Comparison of ENCODE assay signal across 14 mouse cellular contexts in genomic region chr5:134652015-134652414, GRCm38 (mm10). TPM values are rescaled to one million over a fixed set of nuclear protein-coding genes. Genes with fewer than 3 reads are reported as not detected.
DNase-seq lines count a peak whose midpoint lies in the region; ATAC-seq and TF ChIP-seq lines count a peak whose summit lies in the region.
"Had no signal": no experiment of that assay in that cellular context is flagged by ENCODE, and none has a peak within 500 bp of the region (broad histone marks: within the 10 kb centered on the region; RNA-seq: fewer than 3 reads in every experiment).

No protein-coding gene starts in this region.

- no peaks in the 10 kb centered on the region for H3K27me3 ChIP-seq in hindbrain, postnatal 0 days (ENCODE audit: insufficient read depth, low read length)
- H3K27me3 ChIP-seq in hindbrain, embryonic 16.5 days (replicated peaks; ENCODE audit: control insufficient read depth, insufficient read depth, low read length), result no peaks in the 10 kb centered on the region
- no peaks in the 10 kb centered on the region for H3K27me3 ChIP-seq in midbrain, embryonic 14.5 days (ENCODE audit: control insufficient read depth, insufficient read depth, low read length)
- no peaks in the 10 kb centered on the region for H3K27me3 ChIP-seq in midbrain, embryonic 11.5 days (ENCODE audit: control insufficient read depth, insufficient read depth, low read length)
- H3K27me3 ChIP-seq in limb, embryonic 13.5 days, result no peaks in the 10 kb centered on the region
- H3K27me3 ChIP-seq: liver, embryonic 13.5 days; midbrain, embryonic 13.5 days; neural tube, embryonic 13.5 days had no signal

- DNase-seq in hindbrain, postnatal 0 days (ENCODE audit: low spot score), result peak; percentile 26
- peak; percentile 28 for DNase-seq in midbrain, embryonic 14.5 days
- no peak for DNase-seq in midbrain, embryonic 11.5 days (ENCODE audit: low spot score, missing footprints)
- DNase-seq in lung, postnatal 10 days, result peak; percentile 83
- no peak for DNase-seq in heart, adult 8-10 months (ENCODE audit: low spot score)
- DNase-seq in retina, embryonic 14.5 days (ENCODE audit: low spot score), result no peak
- DNase-seq: cerebellum, adult 2 months; liver, embryonic 13.5 days; spleen, adult 18-20 months had no signal

- no peak overlapping the region for H3K27ac ChIP-seq in hindbrain, postnatal 0 days
- H3K27ac ChIP-seq in hindbrain, embryonic 16.5 days (ENCODE audit: low read depth, low read length), result no peak overlapping the region
- H3K27ac ChIP-seq in midbrain, embryonic 14.5 days (replicated peaks; ENCODE audit: low read depth, low read length), result no peak overlapping the region
- no peak overlapping the region for H3K27ac ChIP-seq in midbrain, embryonic 11.5 days (ENCODE audit: low read depth, low read length)
- peak overlapping the region; percentile 63; the same call in 1 of the 2 replicates for H3K27ac ChIP-seq in limb, embryonic 13.5 days
- H3K27ac ChIP-seq: liver, embryonic 13.5 days; midbrain, embryonic 13.5 days; neural tube, embryonic 13.5 days had no signal

- peaks cover 7% of the 10 kb centered on the region; the same call in 1 of the 2 replicates for H3K36me3 ChIP-seq in hindbrain, postnatal 0 days (ENCODE audit: insufficient read depth, low read length)
- H3K36me3 ChIP-seq in hindbrain, embryonic 16.5 days (ENCODE audit: control insufficient read depth, insufficient read depth, low read length), result peaks cover 4% of the 10 kb centered on the region; the same call in 1 of the 2 replicates
- peaks cover 8% of the 10 kb centered on the region for H3K36me3 ChIP-seq in midbrain, embryonic 14.5 days (ENCODE audit: control insufficient read depth, insufficient read depth, low read length)
- H3K36me3 ChIP-seq in midbrain, embryonic 11.5 days (ENCODE audit: control insufficient read depth, insufficient read depth, low read length), result no peaks in the 10 kb centered on the region
- H3K36me3 ChIP-seq in limb, embryonic 13.5 days, result peaks cover 9% of the 10 kb centered on the region
- H3K36me3 ChIP-seq: liver, embryonic 13.5 days had no signal

- no peak overlapping the region for H3K9ac ChIP-seq in hindbrain, postnatal 0 days (replicated peaks; ENCODE audit: low read length)
- no peak overlapping the region; the same call in 1 of the 2 replicates for H3K9ac ChIP-seq in hindbrain, embryonic 16.5 days (ENCODE audit: low read depth, low read length)
- no peak overlapping the region for H3K9ac ChIP-seq in midbrain, embryonic 14.5 days (replicated peaks; ENCODE audit: low read length)
- no peak overlapping the region for H3K9ac ChIP-seq in midbrain, embryonic 11.5 days (ENCODE audit: low read length)
- no peak overlapping the region for H3K9ac ChIP-seq in limb, embryonic 13.5 days
- H3K9ac ChIP-seq: liver, embryonic 13.5 days; midbrain, embryonic 13.5 days; neural tube, embryonic 13.5 days had no signal

- ATAC-seq in hindbrain, postnatal 0 days, result no peak
- no peak for ATAC-seq in hindbrain, embryonic 16.5 days
- no peak for ATAC-seq in midbrain, embryonic 14.5 days (ENCODE audit: low FRiP score, low TSS enrichment)
- no peak for ATAC-seq in midbrain, embryonic 11.5 days (ENCODE audit: low FRiP score)
- no peak for ATAC-seq in limb, embryonic 13.5 days (ENCODE audit: low FRiP score, low read depth)
- ATAC-seq: midbrain, embryonic 13.5 days had no signal

- no peak overlapping the region for H3K4me3 ChIP-seq in hindbrain, postnatal 0 days (ENCODE audit: low read length)
- no peak overlapping the region for H3K4me3 ChIP-seq in hindbrain, embryonic 16.5 days (ENCODE audit: low read length)
- no peak overlapping the region for H3K4me3 ChIP-seq in midbrain, embryonic 14.5 days (replicated peaks; ENCODE audit: low read depth, low read length)
- no peak overlapping the region for H3K4me3 ChIP-seq in midbrain, embryonic 11.5 days (ENCODE audit: low read depth, low read length)
- H3K4me3 ChIP-seq in limb, embryonic 13.5 days, result no peak overlapping the region
- H3K4me3 ChIP-seq: liver, embryonic 13.5 days; midbrain, embryonic 13.5 days; neural tube, embryonic 13.5 days had no signal

- no peaks in the 10 kb centered on the region for H3K4me1 ChIP-seq in hindbrain, postnatal 0 days (ENCODE audit: insufficient read depth, low read length)
- no peaks in the 10 kb centered on the region; the same call in 1 of the 2 replicates for H3K4me1 ChIP-seq in hindbrain, embryonic 16.5 days (ENCODE audit: control insufficient read depth, insufficient read depth, low read depth, low read length)
- H3K4me1 ChIP-seq in midbrain, embryonic 14.5 days (ENCODE audit: control insufficient read depth, insufficient read depth, low read length), result no peaks in the 10 kb centered on the region
- no peaks in the 10 kb centered on the region; the same call in 1 of the 2 replicates for H3K4me1 ChIP-seq in midbrain, embryonic 11.5 days (ENCODE audit: control insufficient read depth, insufficient read depth, low read length)
- H3K4me1 ChIP-seq in limb, embryonic 13.5 days, result peaks cover 11% of the 10 kb centered on the region
- H3K4me1 ChIP-seq: neural tube, embryonic 13.5 days had no signal

- no peak for TF ChIP-seq CTCF in hindbrain, postnatal 0 days (IDR thresholded peaks at IDR 0.05; ENCODE audit: low read depth)

- no peaks in the 10 kb centered on the region for H3K9me3 ChIP-seq in hindbrain, postnatal 0 days (ENCODE audit: low read length)
- H3K9me3 ChIP-seq in hindbrain, embryonic 16.5 days (ENCODE audit: control insufficient read depth, low read length), result no peaks in the 10 kb centered on the region
- no peaks in the 10 kb centered on the region for H3K9me3 ChIP-seq in midbrain, embryonic 14.5 days (ENCODE audit: control insufficient read depth, low read length)
- H3K9me3 ChIP-seq in midbrain, embryonic 11.5 days (ENCODE audit: control insufficient read depth, low read length), result no peaks in the 10 kb centered on the region
- no peaks in the 10 kb centered on the region for H3K9me3 ChIP-seq in limb, embryonic 13.5 days
- H3K9me3 ChIP-seq: liver, embryonic 13.5 days; midbrain, embryonic 13.5 days; neural tube, embryonic 13.5 days had no signal

- no peak overlapping the region for H3K4me2 ChIP-seq in hindbrain, postnatal 0 days (ENCODE audit: low read depth, low read length)
- H3K4me2 ChIP-seq in hindbrain, embryonic 16.5 days (ENCODE audit: low read length), result no peak overlapping the region
- H3K4me2 ChIP-seq in midbrain, embryonic 14.5 days (ENCODE audit: low read length), result no peak overlapping the region
- no peak overlapping the region for H3K4me2 ChIP-seq in midbrain, embryonic 11.5 days
- 0 out of 2 replicates have a peak overlapping the region, but pooled peaks have one; percentile 7 for H3K4me2 ChIP-seq in limb, embryonic 13.5 days (replicated peaks)
- H3K4me2 ChIP-seq: heart, embryonic 11.5 days; liver, embryonic 13.5 days; midbrain, embryonic 13.5 days; neural tube, embryonic 13.5 days had no signal

- 46% methylated on average over 7 of the region's 7 CpGs for WGBS in hindbrain, postnatal 0 days
- 59% methylated on average over 7 of the region's 7 CpGs for WGBS in hindbrain, embryonic 16.5 days
- WGBS in midbrain, embryonic 14.5 days, result 75% methylated on average over 7 of the region's 7 CpGs
- WGBS in midbrain, embryonic 11.5 days, result 84% methylated on average over 7 of the region's 7 CpGs
- 23% methylated on average over 7 of the region's 7 CpGs for WGBS in limb, embryonic 13.5 days

RNA-seq across cellular contexts. Expression of gene Eif4h, which starts 12.7 kb away (rescaled TPM):
- total RNA-seq in hindbrain, postnatal 0 days (2014; rRNA removed), result 472 and 489 TPM in 2 replicates
- polyA plus RNA-seq in hindbrain, postnatal 0 days (2015; fragmentation: Nextera tagmentation; extraction: Ambion mirVana), result 298 and 304 TPM in 2 replicates
- 332 and 340 TPM in 2 replicates for polyA plus RNA-seq in hindbrain, embryonic 16.5 days (2015; fragmentation: Nextera tagmentation; extraction: Ambion mirVana)
- 357 and 372 TPM in 2 replicates for polyA plus RNA-seq in midbrain, embryonic 14.5 days (2014; fragmentation: Nextera tagmentation; extraction: Ambion mirVana)
- polyA plus RNA-seq in midbrain, embryonic 11.5 days (2014; fragmentation: Nextera tagmentation; extraction: Ambion mirVana), result 421 and 442 TPM in 2 replicates
- polyA plus RNA-seq in limb, embryonic 13.5 days (2015; fragmentation: Nextera tagmentation; extraction: Ambion mirVana), result 474 and 480 TPM in 2 replicates
- 100 to 1,000 TPM; 124 to 141 (median 129) TPM for total RNA-seq in heart, adult 8-10 months (2022)

RNA-seq across cellular contexts. Expression of gene Limk1, which starts 36.4 kb away (rescaled TPM):
- 89.7 and 90.6 TPM in 2 replicates for total RNA-seq in hindbrain, postnatal 0 days (2014; rRNA removed)
- 19.7 and 20.4 TPM in 2 replicates for polyA plus RNA-seq in hindbrain, postnatal 0 days (2015; fragmentation: Nextera tagmentation; extraction: Ambion mirVana)
- polyA plus RNA-seq in hindbrain, embryonic 16.5 days (2015; fragmentation: Nextera tagmentation; extraction: Ambion mirVana), result 22.0 and 22.1 TPM in 2 replicates
- polyA plus RNA-seq in midbrain, embryonic 14.5 days (2014; fragmentation: Nextera tagmentation; extraction: Ambion mirVana), result 22.3 and 39.4 TPM in 2 replicates
- polyA plus RNA-seq in midbrain, embryonic 11.5 days (2014; fragmentation: Nextera tagmentation; extraction: Ambion mirVana), result 8.4 and 9.1 TPM in 2 replicates
- polyA plus RNA-seq in limb, embryonic 13.5 days (2015; fragmentation: Nextera tagmentation; extraction: Ambion mirVana), result 8.4 and 9.0 TPM in 2 replicates
- 1 to 10 TPM; 3.8 to 5.1 (median 4.0) TPM for total RNA-seq in heart, adult 8-10 months (2022)

RNA-seq across cellular contexts. Expression of gene Lat2, which starts 37.2 kb away (rescaled TPM):
- total RNA-seq in hindbrain, postnatal 0 days (2014; rRNA removed), result 0.93 and 2.8 TPM in 2 replicates
- polyA plus RNA-seq in hindbrain, postnatal 0 days (2015; fragmentation: Nextera tagmentation; extraction: Ambion mirVana), result 1.6 and 4.8 TPM in 2 replicates
- polyA plus RNA-seq in hindbrain, embryonic 16.5 days (2015; fragmentation: Nextera tagmentation; extraction: Ambion mirVana), result 2.1 and 2.6 TPM in 2 replicates
- polyA plus RNA-seq in midbrain, embryonic 14.5 days (2014; fragmentation: Nextera tagmentation; extraction: Ambion mirVana), result 1.5 and 2.7 TPM in 2 replicates
- polyA plus RNA-seq in midbrain, embryonic 11.5 days (2014; fragmentation: Nextera tagmentation; extraction: Ambion mirVana), result 1.5 and 1.6 TPM in 2 replicates
- polyA plus RNA-seq in limb, embryonic 13.5 days (2015; fragmentation: Nextera tagmentation; extraction: Ambion mirVana), result 2.8 and 4.0 TPM in 2 replicates
- 1 to 10 TPM in 3 of 4 experiments, under 1 TPM in 1; 0.44 to 2.4 (median 1.8) TPM for total RNA-seq in heart, adult 8-10 months (2022)

Comparison
In these comparisons a context has a peak if more than half of its experiments do, and no peak if none do; other contexts are left out.
1. DNase-seq: peak in hindbrain, postnatal 0 days (single experiment), midbrain, embryonic 14.5 days (single experiment) and lung, postnatal 10 days (single experiment); none in midbrain, embryonic 11.5 days (single experiment), heart, adult 8-10 months (single experiment) and retina, embryonic 14.5 days (single experiment).